ENCODE assay signal across 15 mouse cellular contexts in the genomic region with DNA sequence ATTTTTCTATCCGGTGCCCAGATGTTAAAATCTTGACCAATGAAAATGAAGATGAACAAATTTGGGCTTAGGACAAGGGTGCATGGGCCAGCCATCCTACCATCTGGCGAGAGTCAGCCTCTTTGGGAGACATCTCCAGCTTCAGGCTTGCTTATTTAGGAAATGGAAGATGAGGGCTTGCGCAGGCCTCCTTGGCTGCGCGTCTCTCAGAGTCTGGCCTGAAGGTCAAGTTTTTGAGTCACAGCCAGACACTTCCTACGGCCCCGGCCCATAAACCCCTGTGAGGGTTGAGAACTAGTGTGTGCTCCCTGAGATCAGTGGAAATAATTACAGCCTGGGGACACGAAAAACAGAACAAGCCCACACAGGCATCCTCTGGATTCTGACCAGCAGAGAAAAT.
DNase-seq lines count a peak whose midpoint lies in the region; ATAC-seq and TF ChIP-seq lines count a peak whose summit lies in the region.
"Had no signal": no experiment of that assay in that cellular context is flagged by ENCODE, and none has a peak within 500 bp of the region (broad histone marks: within the 10 kb centered on the region; RNA-seq: fewer than 3 reads in every experiment).

No protein-coding gene starts in this region.

- H3K36me3 ChIP-seq in lung, postnatal 0 days (ENCODE audit: insufficient read depth, low read length) = no peaks in the 10 kb centered on the region
- H3K36me3 ChIP-seq: liver, embryonic 12.5 days had no signal

- intact Hi-C loops in heart, postnatal 36 days (cut with DNase I) = loop anchor here (2.0 to 10.0 kb wide), 4 partner anchors 30 to 766 kb away; no protein-coding TSS in a partner anchor

- TF ChIP-seq EP300 in lung, postnatal 0 days (IDR thresholded peaks at IDR 0.05) = no peak

- peaks cover 14% of the 10 kb centered on the region; the same call in 1 of the 2 replicates for H3K4me1 ChIP-seq in lung, postnatal 0 days (ENCODE audit: insufficient read depth, low read depth, low read length)
- H3K4me1 ChIP-seq: liver, embryonic 12.5 days had no signal

- no peaks in the 10 kb centered on the region for H3K27me3 ChIP-seq in lung, postnatal 0 days (replicated peaks; ENCODE audit: insufficient read depth, low read length)

- no peak for ATAC-seq in lung, postnatal 0 days
- ATAC-seq in megakaryocyte, adult 5-6 weeks (ENCODE audit: poor library complexity, severe bottlenecking) = no peak
- ATAC-seq: forebrain, embryonic 14.5 days; liver, embryonic 12.5 days had no signal

- 42% methylated on average over 8 of the region's 8 CpGs for WGBS in lung, postnatal 0 days

- TF ChIP-seq CTCF in lung, postnatal 0 days (IDR thresholded peaks at IDR 0.05) = no peak

- no peak overlapping the region for H3K9ac ChIP-seq in lung, postnatal 0 days (replicated peaks; ENCODE audit: low read depth)
- H3K9ac ChIP-seq: liver, embryonic 12.5 days had no signal

- peak; percentile 14 for DNase-seq in gastrocnemius, adult 18-20 months (ENCODE audit: low spot score)
- DNase-seq in gastrocnemius, postnatal 10 days = no peak
- no peak for DNase-seq in lung, postnatal 0 days (ENCODE audit: low spot score)
- DNase-seq in lung, adult 18-20 months = no peak
- peak; percentile 31 to 33 for DNase-seq in heart, postnatal 36 days
- DNase-seq in right cerebral cortex, postnatal 25 days = no peak
- no peak for DNase-seq in urinary bladder, postnatal 4 days (ENCODE audit: low spot score in 2 of 2)
- DNase-seq: cerebellum, postnatal 25 days; thymus, adult 2 months had no signal

- no peaks in the 10 kb centered on the region for H3K9me3 ChIP-seq in lung, postnatal 0 days (ENCODE audit: low read length)
- H3K9me3 ChIP-seq: liver, embryonic 12.5 days had no signal

- no peak overlapping the region for H3K4me2 ChIP-seq in lung, postnatal 0 days (replicated peaks; ENCODE audit: low read depth, low read length)
- H3K4me2 ChIP-seq: liver, embryonic 12.5 days had no signal

- H3K4me3 ChIP-seq in lung, postnatal 0 days (ENCODE audit: low read depth, low read length) = no peak overlapping the region
- H3K4me3 ChIP-seq: left cerebral cortex, adult 2 months; liver, embryonic 12.5 days; megakaryocyte, embryonic 14.5 days; myocyte had no signal

- peak overlapping the region; percentile 43; the same call in 1 of the 2 replicates for H3K27ac ChIP-seq in lung, postnatal 0 days (ENCODE audit: low read length)
- H3K27ac ChIP-seq: left cerebral cortex, adult 2 months; liver, embryonic 12.5 days had no signal

Comparison
In these comparisons a context has a peak if more than half of its experiments do, and no peak if none do; other contexts are left out.
1. DNase-seq: peak in gastrocnemius, adult 18-20 months (single experiment) and heart, postnatal 36 days (2 of 2); none in gastrocnemius, postnatal 10 days (single experiment), lung, postnatal 0 days (single experiment), lung, adult 18-20 months (0 of 2), right cerebral cortex, postnatal 25 days (single experiment) and urinary bladder, postnatal 4 days (0 of 2).